Comparison of ENCODE assay signal across 14 mouse cellular contexts in the genomic region with DNA sequence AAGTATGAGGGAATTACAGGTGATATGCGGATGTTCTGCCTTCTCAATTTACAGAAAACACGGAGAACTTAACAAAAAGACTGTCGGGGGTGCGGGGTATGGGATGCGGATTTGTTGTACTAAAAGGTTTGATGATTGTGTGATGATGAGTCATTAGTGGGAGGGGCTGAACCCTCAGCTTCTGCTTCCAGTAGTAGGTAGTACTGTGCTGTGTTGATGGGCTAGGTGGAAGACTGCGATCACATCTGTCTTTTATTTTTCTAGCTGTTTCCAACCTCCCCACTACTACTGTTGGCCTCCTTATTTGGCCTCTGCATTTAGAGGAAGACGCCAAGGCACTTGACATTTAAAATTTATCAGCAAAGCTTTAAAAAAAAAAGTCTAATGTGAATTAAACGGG.
"Had no signal": no experiment of that assay in that cellular context is flagged by ENCODE, and none has a peak within 500 bp of the region (broad histone marks: within the 10 kb centered on the region; RNA-seq: fewer than 3 reads in every experiment).

No protein-coding gene starts in this region.

- H3K9me3 ChIP-seq: liver, embryonic 13.5 days; neural tube, embryonic 12.5 days; stomach, embryonic 15.5 days had no signal

- DNase-seq: kidney, adult 18-20 months; kidney, adult 9 months; kidney, postnatal 14 days; layer of hippocampus, adult 9-11 months; liver, embryonic 13.5 days; right cerebral cortex, postnatal 25 days; spleen, adult 18-20 months; thymus, postnatal 25 days had no signal

- H3K36me3 ChIP-seq: liver, embryonic 13.5 days; neural tube, embryonic 12.5 days; stomach, embryonic 15.5 days had no signal

- H3K9ac ChIP-seq: liver, embryonic 13.5 days; lung, embryonic 14.5 days; stomach, embryonic 15.5 days had no signal

- H3K4me2 ChIP-seq: liver, embryonic 13.5 days; lung, embryonic 14.5 days; neural tube, embryonic 12.5 days; stomach, embryonic 15.5 days had no signal

- H3K4me1 ChIP-seq: liver, embryonic 13.5 days; stomach, embryonic 15.5 days had no signal

- H3K27me3 ChIP-seq: liver, embryonic 13.5 days; neural tube, embryonic 12.5 days had no signal

- ATAC-seq: intestine, embryonic 16.5 days; lung, postnatal 0 days had no signal

- H3K4me3 ChIP-seq: liver, embryonic 13.5 days; neural tube, embryonic 12.5 days; stomach, embryonic 15.5 days had no signal

- H3K27ac ChIP-seq: liver, embryonic 13.5 days; macrophage; neural tube, embryonic 12.5 days; stomach, embryonic 15.5 days had no signal
